Mouse (Mus musculus) cerebellum, postnatal 25 days (tissue): ENCODE data around the gene Lars2.

Experiments used
- DNase-seq, 2 experiments: peaks; one replicate each; pipeline ENCODE4 v3.0.0; 2021; ENCODE audit warnings: mixed read lengths in 2 of 2

The Lars2 gene

GRCm38 (mm10) chr9:123509638-123510604 is 143.2 kb downstream of the Lars2 start:
- no peak for DNase-seq

GRCm38 (mm10) chr9:123510926-123511325 is 144.2 kb downstream of the Lars2 start:
- DNase-seq, result no peak
